Mouse (Mus musculus) Patski (cell line): Measurements from ENCODE around the gene Gucy2d. TPM values are rescaled to one million over a fixed set of nuclear protein-coding genes. Genes with fewer than 3 reads are reported as not detected.
A peak's percentile ranks its signal among the peaks of the same experiment; 100 is the strongest.

Source experiments
- ATAC-seq: fragments of 100-300 bp; one replicate; pipeline ENCODE4 v1.8.0; 2021
- CTCF ChIA-PET: fragments of 350-600 bp; sonication (Branson Sonifier 250); formaldehyde crosslinking; loops from one replicate; lab custom pipeline; 2022; ENCODE audit warnings: inconsistent platforms; lab: Charles Lee
- POLR2A ChIA-PET: fragments of 350-600 bp; sonication (Branson Sonifier 250); formaldehyde crosslinking; loops from one replicate; lab custom pipeline; 2022; ENCODE audit warnings: antibody characterized with exemption, inconsistent platforms; lab: Charles Lee
- DNase-seq: peaks from one replicate; pipeline ENCODE4 v3.0.0-alpha.2; 2011; ENCODE audit warnings: low read depth, low spot score
- H3K27me3 ChIP-seq: fragments of 371-371 bp; one replicate; pipeline ENCODE4 v1.5.1; 2021
- CTCF ChIP-seq: fragments of 100-300 bp; IDR thresholded peaks from one replicate; pipeline ENCODE4 v1.5.1; 2021
- in situ Hi-C: fragments of 300-500 bp; cut with MboI; formaldehyde crosslinking; loops from 3 replicates; pipeline ENCODE4 v1.11.1; 2018; ENCODE audit warnings: low pct_unique_long_range_greater_than_20kb, mixed read lengths
- polyA plus RNA-seq: library from polyadenylated mRNA; unstranded; gene quantifications from one replicate; pipeline ENCODE4 v1.2.3, GENCODE M21; 2021

Gene Gucy2d
- polyA plus RNA-seq, 1 experiment from 2014 or later = not detected

GRCm38 (mm10) chr7:98437629-98438028 lies 2.6 kb upstream of the Gucy2d start:
- peak; percentile 77 for TF ChIP-seq CTCF
- CTCF ChIA-PET = interaction anchor here (0.6 to 2.4 kb wide), 8 partner anchors 13 to 297 kb away, joined by 3 to 9 read pairs (median 4); no protein-coding TSS in a partner anchor
- no peak for DNase-seq
- ATAC-seq = no peak
- peaks cover 23% of the 10 kb centered on the region for H3K27me3 ChIP-seq
- in situ Hi-C loops = no loop called here
- POLR2A ChIA-PET = no interaction called here

GRCm38 (mm10) chr7:98446873-98447272 lies 6.7 kb downstream of the Gucy2d start:
- ATAC-seq = no peak

GRCm38 (mm10) chr7:98447585-98448308 lies 7.5 kb downstream of the Gucy2d start:
- CTCF ChIA-PET = interaction anchor here (1.2 kb wide), 1 partner anchor 100 kb away, joined by 3 read pairs; no protein-coding TSS in a partner anchor
- in situ Hi-C loops = no loop called here
- H3K27me3 ChIP-seq = peaks cover 17% of the 10 kb centered on the region
- POLR2A ChIA-PET = interaction anchor here (0.8 kb wide), 1 partner anchor 59 kb away, joined by 3 read pairs; no protein-coding TSS in a partner anchor
- no peak for DNase-seq
- ATAC-seq = no peak
- TF ChIP-seq CTCF = no peak

More at GRCm38 (mm10) chr7:98446873-98447272, 6.7 kb downstream of the Gucy2d start:
- TF ChIP-seq CTCF = no peak
- in situ Hi-C loops = no loop called here
- peaks cover 19% of the 10 kb centered on the region for H3K27me3 ChIP-seq
- ChIA-PET POLR2A (interaction anchor here (0.8 kb wide), 1 partner anchor 58 kb away, joined by 3 read pairs; no protein-coding TSS in a partner anchor), CTCF (no interaction called here)
- no peak for DNase-seq

GRCm38 (mm10) chr7:98448309-98448630 lies 8.1 kb downstream of the Gucy2d start:
- CTCF ChIA-PET = interaction anchor here (1.2 kb wide), 1 partner anchor 100 kb away, joined by 3 read pairs; no protein-coding TSS in a partner anchor
- no peak for ATAC-seq
- DNase-seq = no peak
- in situ Hi-C loops = no loop called here
- POLR2A ChIA-PET = no interaction called here
- TF ChIP-seq CTCF = no peak
- H3K27me3 ChIP-seq = peaks cover 14% of the 10 kb centered on the region

- H3K27me3 ChIP-seq = peaks cover 11% of the 10 kb centered on the region
- in situ Hi-C loops = no loop called here
- ChIA-PET CTCF (no interaction called here), POLR2A (no interaction called here)
- no peak for TF ChIP-seq CTCF
- ATAC-seq (no peak), DNase-seq (no peak)
These were observed 9.5 kb downstream of the Gucy2d start for GRCm38 (mm10) chr7:98449696-98450095.

- H3K27me3 ChIP-seq = peaks cover 30% of the 10 kb centered on the region
- in situ Hi-C loops = no loop called here
- DNase-seq (no peak), ATAC-seq (no peak)
- TF ChIP-seq CTCF = no peak
- ChIA-PET POLR2A (no interaction called here), CTCF (no interaction called here)
These were observed 14.3 kb downstream of the Gucy2d start for GRCm38 (mm10) chr7:98454397-98455120.

- no peak for DNase-seq
- ChIA-PET POLR2A (no interaction called here), CTCF (no interaction called here)
- in situ Hi-C loops = no loop called here
- H3K27me3 ChIP-seq = peaks cover 59% of the 10 kb centered on the region
- no peak for ATAC-seq
- no peak for TF ChIP-seq CTCF
These were observed 20.1 kb downstream of the Gucy2d start for GRCm38 (mm10) chr7:98460319-98460718.

- no peak for ATAC-seq
- CTCF ChIA-PET = no interaction called here
- no peak for TF ChIP-seq CTCF
- POLR2A ChIA-PET = no interaction called here
- no peak for DNase-seq
- peaks cover 40% of the 10 kb centered on the region for H3K27me3 ChIP-seq
- in situ Hi-C loops = no loop called here
These were observed 28.9 kb downstream of the Gucy2d start for GRCm38 (mm10) chr7:98469089-98469488.

GRCm38 (mm10) chr7:98472529-98472928 lies 32.3 kb downstream of the Gucy2d start:
- H3K27me3 ChIP-seq = peaks cover 32% of the 10 kb centered on the region
- no peak for TF ChIP-seq CTCF
- no peak for ATAC-seq
- DNase-seq = no peak
- CTCF ChIA-PET = no interaction called here
- POLR2A ChIA-PET = no interaction called here
- in situ Hi-C loops = no loop called here

GRCm38 (mm10) chr7:98474558-98474957 lies 34.3 kb downstream of the Gucy2d start:
- no peak for ATAC-seq
- ChIA-PET POLR2A (interaction anchor here (0.8 kb wide), 1 partner anchor 11 kb away, joined by 3 read pairs; no protein-coding TSS in a partner anchor), CTCF (no interaction called here)
- in situ Hi-C loops = no loop called here
- no peak for TF ChIP-seq CTCF
- no peak for DNase-seq
- peaks cover 36% of the 10 kb centered on the region for H3K27me3 ChIP-seq

GRCm38 (mm10) chr7:98477153-98477552 lies 36.9 kb downstream of the Gucy2d start:
- ATAC-seq = no peak
- no peak for TF ChIP-seq CTCF
- H3K27me3 ChIP-seq = peaks cover 26% of the 10 kb centered on the region
- no peak for DNase-seq
- in situ Hi-C loops = no loop called here
- POLR2A ChIA-PET = no interaction called here
- CTCF ChIA-PET = no interaction called here
